Mouse (Mus musculus) lung, postnatal 0 days (tissue): ENCODE data around the gene Igbp1. TPM values are rescaled to one million over a fixed set of nuclear protein-coding genes. Genes with fewer than 3 reads are reported as not detected.

Experiments
- ATAC-seq: fragments of 200-750 bp; cut with Nextera tagmentation; 2 replicates; pipeline ENCODE4 v1.8.0; 2017; ENCODE audit warnings: moderate library complexity
- DNase-seq: peaks from one replicate; pipeline ENCODE4 v3.0.0-alpha.2; 2016; ENCODE audit warnings: low spot score
- H3K27ac ChIP-seq: fragments of 300-500 bp; sonication (generic); 2 replicates; pipeline ENCODE4 v1.5.1; 2014; ENCODE audit warnings: antibody characterized with exemption, mild to moderate bottlenecking, low read length, mixed read lengths
- H3K27me3 ChIP-seq: fragments of 300-500 bp; sonication (generic); replicated peaks from 2 replicates; pipeline ENCODE4 v1.6.1; 2014; ENCODE audit warnings: low read length, mixed read lengths; ENCODE audit not compliant: insufficient read depth
- H3K36me3 ChIP-seq: fragments of 300-500 bp; sonication (generic); 2 replicates; pipeline ENCODE4 v1.6.1; 2014; ENCODE audit warnings: low read length, mixed read lengths; ENCODE audit not compliant: insufficient read depth
- H3K4me1 ChIP-seq: fragments of 300-500 bp; sonication (generic); 2 replicates; pipeline ENCODE4 v1.6.1; 2014; ENCODE audit warnings: antibody characterized with exemption, low read depth, low read length, mixed read lengths; ENCODE audit not compliant: insufficient read depth
- H3K4me2 ChIP-seq: fragments of 300-500 bp; sonication (generic); replicated peaks from 2 replicates; pipeline ENCODE4 v1.6.1; 2014; ENCODE audit warnings: low read depth, mild to moderate bottlenecking, low read length, moderate library complexity, mixed read lengths
- H3K4me3 ChIP-seq: fragments of 300-500 bp; sonication (generic); 2 replicates; pipeline ENCODE4 v1.5.1; 2014; ENCODE audit warnings: low read depth, low read length
- H3K9ac ChIP-seq: fragments of 300-500 bp; sonication (generic); replicated peaks from 2 replicates; pipeline ENCODE4 v1.6.1; 2014; ENCODE audit warnings: low read depth, mild to moderate bottlenecking
- H3K9me3 ChIP-seq: fragments of 300-500 bp; sonication (generic); 2 replicates; pipeline ENCODE4 v1.6.1; 2016; ENCODE audit warnings: low read length, mixed read lengths
- CTCF ChIP-seq: IDR thresholded peaks from 2 replicates; pipeline ENCODE4 v1.5.1; 2016; ENCODE audit warnings: antibody characterized with exemption, mild to moderate bottlenecking
- EP300 ChIP-seq: IDR thresholded peaks from 2 replicates; pipeline ENCODE4 v1.6.1; 2016; ENCODE audit warnings: antibody characterized with exemption, mild to moderate bottlenecking, control low read depth
- WGBS: fragments of 180-500 bp; shearing (Covaris S2); extraction: QIAGEN DNeasy Blood & Tissue Kit; methylation state at CpG from one replicate; pipeline ENCODE4 v1.1.7; 2014; 5-methylcytosine and 5-hydroxymethylcytosine counted together
- polyA plus RNA-seq: library from polyadenylated mRNA; unstranded; fragments of >200 nt; fragmentation: Nextera tagmentation; extraction: Ambion mirVana; gene quantifications from 2 replicates; pipeline ENCODE4 v1.2.1, GENCODE M21; 2015

Gene Igbp1
- polyA plus RNA-seq, 1 experiment from 2014 or later: 35.5 TPM

DNA sequence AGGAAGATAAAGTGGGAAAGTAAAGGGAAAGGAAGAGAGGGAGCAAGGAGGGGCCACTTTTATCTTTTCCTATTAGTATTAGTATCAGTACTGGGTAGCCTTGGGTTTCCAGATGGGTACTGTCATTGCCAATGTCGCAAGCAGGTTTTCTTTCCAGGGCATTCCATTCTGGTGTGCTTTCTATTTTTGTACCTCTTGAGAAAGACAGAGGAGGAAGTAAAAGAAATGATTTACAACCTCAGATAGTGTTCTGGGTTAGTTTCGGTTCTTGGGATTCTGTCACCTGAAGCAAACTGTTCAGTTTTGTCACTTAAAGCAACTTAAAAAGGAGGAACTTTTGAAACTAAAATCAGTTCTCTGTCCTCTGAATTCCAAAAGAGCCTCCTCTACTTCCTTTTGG is 24.4 kb downstream of the Igbp1 start:
- Histone ChIP-seq H3K9ac (no peak overlapping the region), H3K4me2 (no peak overlapping the region), H3K9me3 (no peaks in the 10 kb centered on the region), H3K36me3 (no peaks in the 10 kb centered on the region), H3K27ac (no peak overlapping the region), H3K4me3 (no peak overlapping the region), H3K27me3 (no peaks in the 10 kb centered on the region), H3K4me1 (no peaks in the 10 kb centered on the region)
- ATAC-seq (no peak), DNase-seq (peak; percentile 34)
- WGBS: 59% methylated on average over 2 of the region's 2 CpGs
- TF ChIP-seq CTCF (no peak), EP300 (no peak)

GRCm38 (mm10) chrX:100524471-100524870 is 30.4 kb downstream of the Igbp1 start, which contains the start of gene Dgat2l6:
Gene Dgat2l6, plus strand, starts transcription at chrX:100524838.
- ATAC-seq (no peak), DNase-seq (no peak)
- no peaks in the 10 kb centered on the region for H3K27me3 ChIP-seq
- no peak within 1 kb of the TSS for H3K27ac ChIP-seq
- no peaks in the 10 kb centered on the region for H3K4me1 ChIP-seq
- H3K9ac ChIP-seq: no peak within 1 kb of the TSS
- H3K9me3 ChIP-seq: no peaks in the 10 kb centered on the region
- no peaks in the 10 kb centered on the region for H3K36me3 ChIP-seq
- no peak within 1 kb of the TSS for H3K4me3 ChIP-seq
- 80% methylated on average over 4 of the region's 4 CpGs for WGBS
- H3K4me2 ChIP-seq: no peak within 1 kb of the TSS
- TF ChIP-seq EP300 (no peak), CTCF (no peak)

GRCm38 (mm10) chrX:100556026-100556425 is 61.9 kb downstream of the Igbp1 start:
- DNase-seq (no peak), ATAC-seq (no peak)
- no peak overlapping the region for H3K27ac ChIP-seq
- no peaks in the 10 kb centered on the region for H3K27me3 ChIP-seq
- no peaks in the 10 kb centered on the region for H3K9me3 ChIP-seq
- TF ChIP-seq EP300 (no peak), CTCF (no peak)
- no peaks in the 10 kb centered on the region for H3K4me1 ChIP-seq
- H3K4me2 ChIP-seq: no peak overlapping the region
- no peak overlapping the region for H3K9ac ChIP-seq
- no peak overlapping the region for H3K4me3 ChIP-seq
- WGBS: 63% methylated on average over 3 of the region's 3 CpGs
- H3K36me3 ChIP-seq: no peaks in the 10 kb centered on the region

GRCm38 (mm10) chrX:100565696-100566095 is 71.6 kb downstream of the Igbp1 start:
- H3K9me3 ChIP-seq: no peaks in the 10 kb centered on the region

More at GRCm38 (mm10) chrX:100565696-100566095, 71.6 kb downstream of the Igbp1 start:
- TF ChIP-seq EP300 (no peak), CTCF (no peak)
- ATAC-seq (no peak), DNase-seq (no peak)
- 78% methylated on average over 3 of the region's 3 CpGs for WGBS
- H3K4me3 ChIP-seq: no peak overlapping the region
- no peak overlapping the region for H3K9ac ChIP-seq
- no peak overlapping the region for H3K27ac ChIP-seq
- H3K27me3 ChIP-seq: no peaks in the 10 kb centered on the region
- H3K4me2 ChIP-seq: no peak overlapping the region
- no peaks in the 10 kb centered on the region for H3K4me1 ChIP-seq
- H3K36me3 ChIP-seq: no peaks in the 10 kb centered on the region

Other genes with a start within 250 kb of the Igbp1 start
- gene Otud6a, start 65.3 kb upstream of the Igbp1 start, polyA plus RNA-seq: not detected in 2 replicates
- gene Awat2, start 51.6 kb upstream of the Igbp1 start, polyA plus RNA-seq: 0.25 and 0.55 TPM in 2 replicates
- not detected in 2 replicates for gene Dgat2l6, start 30.5 kb downstream of the Igbp1 start, polyA plus RNA-seq
- 0.08 and 0.10 TPM in 2 replicates for gene Awat1, start 78.0 kb downstream of the Igbp1 start, polyA plus RNA-seq
- gene P2ry4, start 100.6 kb downstream of the Igbp1 start, polyA plus RNA-seq: not detected in 2 replicates
- gene Arr3, start 111.2 kb downstream of the Igbp1 start, polyA plus RNA-seq: not detected in 2 replicates
- gene Kif4, start 131.4 kb downstream of the Igbp1 start, polyA plus RNA-seq: 1.0 and 1.6 TPM in 2 replicates
- gene Pdzd11, start 132.3 kb downstream of the Igbp1 start, polyA plus RNA-seq: 78.8 and 82.2 TPM in 2 replicates
- gene Gdpd2, start 235.6 kb downstream of the Igbp1 start, polyA plus RNA-seq: 23.2 and 42.0 TPM in 2 replicates